Mouse (Mus musculus) embryo, embryonic 10 days (tissue): ENCODE measurements around the gene Hoxb3.

Experiments
- DNase-seq: peaks from one replicate; pipeline ENCODE4 v3.0.0-alpha.2; 2015; ENCODE audit warnings: low spot score

Hoxb3 gene

DNA sequence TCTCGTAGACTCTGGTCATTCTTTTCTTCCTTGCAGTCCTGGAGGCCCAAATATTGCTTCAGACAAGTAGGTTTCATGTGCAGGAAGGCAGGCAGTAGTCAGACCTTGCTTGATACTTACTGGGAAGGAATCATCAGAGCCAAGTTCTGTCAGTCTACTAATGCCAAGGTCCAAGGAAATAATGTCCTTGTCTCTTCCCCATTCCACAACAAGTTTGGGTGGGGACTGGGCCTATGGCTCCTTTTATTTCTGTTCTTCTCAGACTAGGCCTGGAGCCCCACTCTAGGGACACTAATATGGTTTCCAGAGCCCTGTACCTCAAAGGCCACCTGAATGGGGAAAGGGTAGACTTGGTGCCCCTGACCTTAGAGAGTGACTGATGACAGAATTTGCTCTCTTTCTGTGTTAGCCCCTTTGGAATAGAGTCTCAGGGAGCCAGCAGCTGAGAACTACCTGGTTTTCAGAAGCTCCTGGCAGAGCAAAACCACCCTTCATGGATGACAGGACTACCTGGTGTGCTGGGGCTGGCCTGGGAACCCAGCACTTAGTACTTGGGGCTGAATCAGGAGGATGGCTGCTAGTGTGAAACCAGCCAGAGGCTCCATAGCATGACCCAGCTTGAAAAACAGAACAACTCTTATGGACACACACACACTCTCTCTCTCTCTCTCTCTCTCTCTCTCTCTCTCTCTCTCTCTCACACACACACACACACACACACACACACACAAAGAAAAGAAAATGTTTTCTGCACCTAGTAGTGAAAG is 34.5 kb upstream of the Hoxb3 start:
- no peak for DNase-seq

DNA sequence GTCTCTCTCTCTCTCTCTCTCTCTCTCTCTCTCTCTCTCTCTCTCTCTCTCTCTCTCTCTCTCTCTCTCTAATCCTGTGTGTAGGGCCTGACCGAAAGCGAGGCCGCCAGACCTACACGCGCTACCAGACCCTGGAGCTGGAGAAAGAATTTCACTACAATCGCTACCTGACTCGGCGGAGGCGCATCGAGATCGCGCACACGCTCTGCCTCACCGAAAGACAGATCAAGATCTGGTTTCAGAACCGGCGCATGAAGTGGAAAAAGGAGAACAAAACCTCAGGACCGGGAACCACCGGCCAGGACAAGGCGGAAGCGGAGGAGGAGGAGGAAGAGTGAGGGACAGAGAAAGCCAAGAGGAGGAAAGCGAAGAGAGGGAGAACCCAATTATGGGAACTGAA is 33.8 kb upstream of the Hoxb3 start:
- no peak for DNase-seq

DNA sequence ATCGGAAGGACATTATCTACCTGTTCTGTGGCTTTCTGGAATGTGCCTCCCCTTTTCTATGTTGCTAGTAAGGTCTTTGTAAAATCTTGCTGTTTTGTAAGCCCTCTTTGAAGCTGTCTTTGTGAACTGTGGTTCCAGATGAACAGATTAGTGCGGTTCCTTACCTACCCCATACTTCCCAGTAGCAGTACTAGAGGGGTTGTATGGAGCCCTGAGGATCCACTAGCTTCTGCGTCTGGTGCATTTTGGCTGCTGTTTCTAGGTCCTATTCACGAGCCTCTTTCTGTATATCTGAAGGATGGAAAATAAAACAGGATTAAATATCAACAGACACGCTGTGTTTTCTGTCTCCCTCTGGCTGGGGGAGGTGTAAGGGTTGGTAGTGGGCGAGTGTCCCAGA is 33.3 kb upstream of the Hoxb3 start:
- no peak for DNase-seq

DNA sequence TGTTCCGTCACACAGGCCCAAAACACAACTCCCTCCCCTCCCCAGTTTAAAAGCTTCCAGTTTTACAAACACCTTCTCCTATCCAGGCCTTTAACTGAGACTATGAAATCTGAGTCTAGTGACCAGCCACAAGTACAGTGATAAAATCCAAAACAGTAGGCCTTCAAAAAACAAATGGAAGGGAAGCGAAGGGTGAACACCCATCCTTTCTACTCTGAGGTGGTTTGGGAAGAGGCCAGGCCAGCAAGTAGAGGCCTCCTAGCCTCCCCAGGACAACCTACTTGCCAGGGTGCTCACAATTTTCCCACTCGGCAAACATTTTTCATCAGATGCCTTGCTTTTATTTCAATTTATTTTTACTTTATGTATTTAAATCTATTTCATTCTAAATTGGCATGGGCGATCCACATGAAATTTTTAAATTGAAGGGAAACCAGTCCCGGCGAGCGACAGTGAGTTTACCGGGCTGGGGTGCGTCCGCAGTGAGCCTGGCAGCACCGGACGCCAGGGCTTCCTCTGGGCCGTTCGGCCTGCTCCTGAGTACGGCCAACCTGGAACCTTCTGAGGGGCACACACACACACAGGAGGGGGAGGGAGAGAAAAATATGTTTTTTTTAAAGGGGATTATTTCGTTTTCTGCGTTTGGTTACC is 32.3 kb upstream of the Hoxb3 start:
- no peak for DNase-seq

DNA sequence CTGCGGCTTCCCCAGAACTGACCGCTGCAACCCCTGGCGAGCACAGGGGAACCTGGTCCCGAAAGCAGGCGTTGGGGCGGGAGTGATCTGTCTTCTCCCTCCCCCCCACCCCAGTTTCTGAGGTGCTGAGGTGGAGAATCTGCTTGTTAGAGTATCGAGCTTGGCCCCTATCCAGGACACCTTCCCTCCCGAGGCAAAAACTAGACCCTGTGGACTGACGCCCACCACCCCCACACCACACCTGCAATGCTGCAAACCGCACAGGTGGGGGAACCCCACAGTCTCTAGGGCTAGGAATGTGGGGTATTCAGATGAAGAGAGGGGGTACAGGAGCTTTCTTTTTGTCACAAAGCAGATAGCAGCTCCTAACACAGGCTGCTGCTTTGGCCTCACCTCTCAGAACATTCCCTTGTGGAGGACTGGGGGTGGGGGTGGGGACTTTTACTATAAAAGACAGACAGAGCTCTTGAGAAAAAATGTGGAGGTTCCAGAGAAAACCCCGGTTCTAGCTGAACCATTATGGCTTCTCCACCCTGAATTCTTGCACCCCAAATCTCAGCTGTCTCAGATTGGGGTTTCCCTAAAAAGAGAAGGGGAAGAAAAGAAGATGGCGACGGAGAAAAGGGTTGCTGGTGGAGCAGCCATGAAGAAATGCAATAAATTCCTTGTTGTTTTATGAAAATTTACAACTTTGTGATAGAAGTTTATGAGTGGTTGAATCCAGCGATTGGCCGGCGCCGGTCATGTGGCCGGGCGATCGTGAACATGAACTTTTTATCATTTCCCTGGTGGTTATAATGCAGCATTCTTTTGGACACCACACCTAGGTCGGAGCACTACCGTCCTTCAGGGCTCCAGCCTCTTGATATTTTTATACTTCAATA is 31.2 kb upstream of the Hoxb3 start, which contains the start of gene Hoxb6:
Gene Hoxb6, plus strand, starts transcription at position 796 of the 884 bp plus-strand sequence.
- DNase-seq = peak; percentile 57

DNA sequence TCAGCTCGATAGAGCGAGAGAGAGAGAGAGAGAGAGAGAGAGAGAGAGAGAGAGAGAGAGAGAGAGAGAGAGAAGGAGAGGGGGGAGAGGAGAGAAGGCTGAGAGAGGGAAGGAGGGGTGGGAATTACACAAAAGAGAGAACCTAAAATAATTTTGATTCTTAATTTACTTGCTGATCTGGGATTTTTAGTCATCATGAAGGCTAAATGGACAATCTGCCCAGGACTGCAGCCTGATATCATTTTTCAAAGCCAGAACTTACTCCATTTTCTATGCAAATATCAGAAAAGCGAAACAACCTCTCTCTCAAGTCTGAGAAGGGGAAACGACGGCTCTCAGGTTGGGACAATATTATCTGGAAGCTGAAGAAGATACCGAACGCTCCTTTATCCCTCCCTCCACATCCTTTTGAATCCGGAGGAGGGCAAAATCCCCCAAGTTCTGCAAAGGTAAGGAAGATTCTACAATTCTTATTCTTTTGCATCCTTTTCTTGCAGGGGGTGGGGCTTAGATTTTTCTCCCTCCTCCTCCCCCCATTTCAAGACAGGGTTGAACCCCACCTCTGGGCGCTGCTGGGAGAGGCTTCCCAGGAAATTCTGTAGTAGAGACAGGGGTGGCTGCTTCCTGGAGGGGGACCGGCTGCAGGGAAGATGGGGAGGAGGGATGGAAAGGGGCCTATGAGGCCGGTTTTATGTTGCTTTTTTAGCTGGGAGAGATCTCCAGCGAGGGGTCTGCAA is 30.4 kb upstream of the Hoxb3 start:
- no peak for DNase-seq

DNA sequence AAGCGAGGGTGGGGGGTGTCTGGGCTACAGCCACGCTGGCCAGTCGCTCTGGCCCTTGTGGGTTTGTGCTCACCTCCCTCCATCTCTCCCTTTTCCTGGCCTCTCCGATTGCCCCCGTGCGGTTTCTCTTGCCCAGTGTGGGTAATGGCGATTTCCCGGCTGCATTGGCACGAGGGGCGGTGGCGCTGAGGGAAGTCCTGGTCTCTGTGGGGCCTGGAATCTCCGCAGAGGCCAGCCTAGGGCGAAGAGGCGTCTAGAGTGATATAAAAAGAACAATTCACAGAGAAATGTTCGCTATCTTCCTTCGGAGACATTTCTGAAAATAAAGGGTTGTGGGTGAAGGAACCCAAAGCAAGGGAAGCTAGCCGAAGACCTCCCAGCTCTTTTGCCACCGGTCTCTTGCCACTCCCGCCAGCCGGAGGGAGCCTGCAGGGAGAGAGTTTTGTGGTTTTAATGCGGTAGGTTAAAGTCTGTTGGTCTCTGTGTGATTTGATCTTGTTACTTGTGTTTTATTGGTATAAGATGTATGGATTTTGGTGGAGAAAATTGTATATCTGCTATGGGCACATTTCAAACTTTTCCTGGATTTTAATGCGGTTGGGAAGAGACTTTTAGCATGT is 29.7 kb upstream of the Hoxb3 start:
- DNase-seq = no peak

DNA sequence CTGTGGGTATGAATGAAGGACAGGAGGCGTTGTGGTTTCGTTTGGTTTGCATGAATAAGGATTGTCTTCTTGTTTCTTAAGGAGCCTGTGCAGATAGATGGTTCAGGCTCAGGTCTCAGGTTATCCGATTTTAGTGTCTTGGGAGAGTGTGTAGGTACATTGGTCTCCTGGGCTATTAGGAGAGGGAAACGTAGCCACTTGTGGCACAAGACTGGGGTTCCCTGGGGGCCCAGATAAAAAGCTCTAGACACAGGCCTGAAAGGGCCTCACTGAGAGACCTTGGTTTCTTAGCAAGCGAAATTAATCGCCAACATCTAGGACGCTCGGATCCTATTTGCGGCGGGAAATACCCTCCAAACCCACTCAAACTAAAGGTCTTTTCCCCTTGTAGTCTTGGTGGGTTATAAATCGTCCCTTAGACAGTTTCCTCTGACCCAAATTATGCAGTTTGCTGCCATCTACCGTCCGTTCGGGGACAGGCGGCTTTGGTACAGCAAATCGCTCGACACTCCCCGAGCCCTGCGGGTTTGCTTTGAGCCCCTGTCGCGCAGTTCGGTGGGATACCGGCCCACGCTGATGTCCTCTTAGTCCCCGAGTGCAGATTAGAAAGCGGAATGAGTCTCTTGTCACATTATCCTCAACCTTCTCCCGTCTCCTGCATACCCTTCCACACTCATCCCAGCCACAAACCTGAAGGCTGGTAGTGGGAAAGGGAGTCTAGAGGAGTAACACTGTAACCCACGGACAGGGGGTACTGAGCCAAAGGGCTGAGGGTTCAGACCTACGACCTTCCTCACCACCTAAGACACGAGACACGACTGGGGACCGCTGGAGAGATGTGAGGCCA is 28.7 kb upstream of the Hoxb3 start:
- peak; percentile 94 for DNase-seq

DNA sequence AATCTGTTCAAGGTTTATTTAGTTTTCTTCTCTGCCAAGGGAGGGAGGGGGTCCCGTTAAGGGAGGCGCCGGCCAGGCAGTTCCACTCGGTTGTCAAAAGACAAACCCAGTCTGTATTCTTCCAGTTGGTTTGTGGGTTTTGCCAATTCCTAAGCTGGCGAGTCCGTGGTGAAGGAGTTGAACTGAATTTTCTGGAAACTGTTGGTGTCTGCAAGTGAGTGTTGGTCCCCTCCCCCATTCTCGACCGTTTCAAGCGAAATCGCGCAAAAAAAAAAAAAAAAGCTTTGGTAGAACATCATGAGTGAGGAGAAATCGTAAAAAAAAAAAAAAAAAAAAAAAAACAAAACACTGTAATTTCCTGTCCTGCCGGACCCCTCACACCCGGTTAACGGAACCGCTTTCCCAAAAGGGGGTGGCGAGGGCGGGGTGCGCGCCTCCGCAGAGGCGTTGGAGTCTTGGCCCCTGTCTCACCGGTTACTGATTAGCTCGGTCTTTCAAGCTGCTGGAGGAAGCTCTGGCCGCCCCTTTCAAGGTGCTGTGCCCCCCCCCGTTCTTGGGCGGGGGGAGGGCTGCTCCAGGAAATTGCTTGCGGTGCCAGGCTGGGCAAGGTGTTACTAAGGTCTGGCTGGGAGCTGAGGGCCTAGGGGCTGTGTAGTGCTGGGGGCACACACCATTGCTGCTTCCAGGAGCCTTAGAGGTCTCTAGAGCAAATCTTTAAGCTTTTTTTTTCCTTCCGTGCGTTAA is 27.9 kb upstream of the Hoxb3 start:
- DNase-seq = no peak

DNA sequence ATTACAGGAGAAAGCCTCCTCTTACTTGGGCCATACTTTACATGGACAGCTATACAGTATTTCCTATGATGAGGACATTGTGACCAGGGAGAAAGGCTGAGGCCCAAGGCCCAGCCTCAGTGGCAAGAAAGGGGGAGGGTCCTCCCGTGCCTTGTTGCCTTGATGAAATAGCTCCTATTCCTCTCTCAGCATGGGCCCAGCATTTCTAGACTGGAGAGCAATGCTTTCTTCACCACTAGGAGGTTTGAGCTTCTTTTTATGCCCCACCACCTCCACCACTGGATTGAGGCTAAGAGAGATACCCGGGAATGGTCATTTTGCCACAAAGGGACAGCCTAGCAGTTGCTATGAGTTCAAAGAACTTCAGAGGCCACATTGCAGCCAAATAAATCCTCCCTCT is 26.1 kb upstream of the Hoxb3 start:
- peak; percentile 51 for DNase-seq

DNA sequence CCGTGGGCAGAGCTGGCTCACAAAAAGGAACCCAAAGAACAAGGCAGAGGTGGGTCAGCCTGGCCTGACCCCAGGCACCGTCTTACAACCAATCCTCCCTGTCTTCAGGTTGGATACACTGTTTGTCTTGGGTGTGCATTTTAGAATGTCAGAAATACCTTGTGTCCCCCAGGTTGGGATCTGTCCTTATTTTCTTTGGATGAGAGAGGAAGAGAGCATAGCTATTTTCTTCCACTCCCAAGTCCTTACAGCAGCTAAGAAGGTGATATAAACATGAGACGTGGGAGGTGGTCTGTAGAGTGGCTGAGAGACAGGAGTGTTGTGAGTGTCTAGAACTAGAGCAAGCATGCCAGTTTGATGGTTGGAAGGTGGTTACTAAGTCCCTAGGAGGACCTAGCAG is 25.7 kb upstream of the Hoxb3 start:
- no peak for DNase-seq

DNA sequence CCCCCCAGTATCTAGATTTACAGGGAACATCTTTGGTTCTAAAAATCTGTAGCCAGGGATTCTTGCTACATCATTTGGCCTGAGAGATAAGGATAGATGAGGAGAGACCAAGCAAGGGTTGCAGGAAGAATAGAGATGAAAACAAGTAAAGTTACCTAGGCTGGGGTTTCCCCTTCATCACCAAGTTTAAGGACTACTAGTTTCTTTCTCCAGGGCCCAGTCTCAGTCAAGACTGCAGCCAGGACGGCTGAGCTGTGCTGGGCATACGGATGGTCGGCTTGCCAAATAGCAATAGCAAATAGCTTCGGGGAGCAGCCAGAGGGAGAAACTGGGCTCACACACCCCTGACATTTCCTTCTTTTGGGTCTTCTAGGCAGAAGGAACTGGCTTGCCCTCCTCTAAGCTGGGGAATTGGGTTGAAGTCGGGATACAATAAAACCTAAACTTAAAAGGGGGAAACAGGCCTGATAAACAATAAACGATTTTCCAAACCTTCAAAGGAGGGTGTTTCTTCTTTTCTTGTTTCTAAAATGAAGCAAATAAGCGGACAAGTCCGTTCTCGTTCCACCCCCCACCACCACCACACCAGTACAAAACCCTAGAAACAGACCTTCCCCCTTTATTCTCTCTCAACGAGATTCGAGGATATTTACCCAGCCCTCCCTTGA is 25.0 kb upstream of the Hoxb3 start:
- DNase-seq = no peak

DNA sequence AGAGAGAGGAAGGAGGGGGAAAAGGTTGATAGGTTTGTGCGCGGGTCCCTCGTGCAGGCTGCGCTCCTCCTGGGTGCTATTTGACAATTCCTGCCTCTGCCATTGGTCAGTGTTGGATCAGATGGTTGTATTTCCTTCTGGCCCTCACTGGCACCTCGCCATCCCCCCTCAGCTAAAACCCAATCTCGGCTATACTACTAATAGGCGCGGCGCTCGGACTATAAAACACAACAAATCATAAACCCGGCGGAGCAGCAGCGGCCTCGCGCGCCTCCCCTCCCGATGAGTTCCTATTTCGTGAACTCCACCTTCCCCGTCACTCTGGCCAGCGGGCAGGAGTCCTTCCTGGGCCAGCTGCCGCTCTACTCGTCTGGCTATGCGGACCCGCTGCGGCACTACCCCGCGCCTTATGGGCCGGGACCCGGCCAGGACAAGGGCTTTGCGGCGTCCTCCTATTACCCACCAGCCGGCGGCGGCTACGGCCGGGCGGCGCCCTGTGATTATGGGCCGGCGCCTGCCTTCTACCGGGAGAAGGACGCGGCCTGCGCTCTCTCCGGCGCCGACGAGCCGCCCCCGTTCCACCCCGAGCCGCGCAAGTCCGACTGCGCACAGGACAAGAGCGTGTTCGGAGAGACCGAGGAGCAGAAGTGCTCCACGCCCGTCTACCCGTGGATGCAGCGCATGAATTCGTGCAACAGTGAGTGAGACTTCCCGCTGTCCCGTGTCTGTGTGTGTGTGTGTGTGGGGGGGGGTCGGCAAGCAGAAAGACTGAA is 24.0 kb upstream of the Hoxb3 start:
- peak; percentile 64 for DNase-seq

DNA sequence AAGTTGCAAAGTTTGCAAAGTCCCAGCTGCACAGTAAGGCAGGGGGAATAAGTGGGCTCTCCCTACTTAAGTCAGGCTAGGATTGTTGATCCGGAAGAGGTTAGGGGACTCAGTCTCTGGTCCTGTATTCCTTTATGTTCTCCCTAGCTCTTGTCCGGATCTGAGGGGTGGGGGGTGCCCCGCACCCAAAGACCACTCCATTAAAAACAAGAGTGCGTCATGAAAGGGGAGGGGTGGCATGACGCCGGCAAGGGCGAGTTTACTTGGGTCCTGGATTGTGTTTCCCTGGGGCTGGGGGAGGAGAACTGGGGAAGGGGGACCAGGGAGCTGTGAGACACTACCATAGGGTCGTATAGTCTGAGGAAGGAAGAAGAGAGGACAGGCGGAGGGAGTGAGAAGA is 23.3 kb upstream of the Hoxb3 start:
- DNase-seq = no peak

DNA sequence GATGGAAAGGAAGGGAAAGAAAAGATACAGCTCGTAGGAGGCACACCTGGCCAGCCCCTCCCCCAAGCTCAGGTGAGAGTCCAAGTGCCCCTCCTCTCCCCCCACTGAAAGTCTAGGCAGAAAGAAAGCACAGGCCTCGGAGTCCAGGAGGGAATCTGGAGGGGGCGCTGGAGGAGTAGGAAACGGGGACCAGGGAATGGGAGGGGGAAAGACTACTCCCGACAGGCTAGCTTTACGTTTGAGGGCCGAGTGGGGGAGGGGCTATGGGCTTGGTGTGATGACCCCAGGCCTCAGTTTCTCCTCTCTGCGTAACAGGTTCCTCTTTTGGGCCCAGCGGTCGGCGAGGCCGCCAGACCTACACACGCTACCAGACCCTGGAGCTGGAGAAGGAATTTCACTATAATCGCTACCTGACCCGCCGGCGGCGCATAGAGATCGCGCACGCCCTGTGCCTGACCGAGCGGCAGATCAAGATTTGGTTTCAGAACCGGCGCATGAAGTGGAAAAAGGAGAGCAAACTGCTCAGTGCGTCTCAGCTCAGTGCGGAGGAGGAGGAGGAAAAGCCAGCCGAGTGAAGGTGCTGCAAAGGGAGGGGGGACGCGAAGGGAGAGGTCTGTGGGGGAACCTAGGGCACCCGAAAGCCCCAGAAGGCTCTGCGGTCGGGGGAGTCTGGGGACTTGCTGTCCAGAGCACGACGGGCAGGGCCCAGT is 22.6 kb upstream of the Hoxb3 start:
- peak; percentile 61 for DNase-seq

DNA sequence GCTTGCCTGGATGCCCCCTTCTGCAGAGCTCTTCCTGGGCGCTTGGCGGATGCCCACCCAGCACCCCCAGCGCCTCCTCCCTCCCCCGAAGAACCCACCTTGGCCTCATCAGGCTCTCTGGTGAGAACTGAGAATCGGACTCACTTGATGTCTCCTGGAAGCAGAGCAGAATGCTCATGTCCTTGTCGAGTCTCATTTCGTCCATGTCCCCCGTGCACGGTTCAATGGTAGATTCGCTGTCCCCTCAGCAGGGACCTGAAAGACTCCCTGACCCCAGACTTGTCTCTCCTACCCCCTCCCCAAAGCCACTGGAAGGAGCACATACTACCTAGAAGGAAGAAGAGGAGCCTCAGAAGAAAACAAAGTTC is 22.1 kb upstream of the Hoxb3 start:
- no peak for DNase-seq

DNA sequence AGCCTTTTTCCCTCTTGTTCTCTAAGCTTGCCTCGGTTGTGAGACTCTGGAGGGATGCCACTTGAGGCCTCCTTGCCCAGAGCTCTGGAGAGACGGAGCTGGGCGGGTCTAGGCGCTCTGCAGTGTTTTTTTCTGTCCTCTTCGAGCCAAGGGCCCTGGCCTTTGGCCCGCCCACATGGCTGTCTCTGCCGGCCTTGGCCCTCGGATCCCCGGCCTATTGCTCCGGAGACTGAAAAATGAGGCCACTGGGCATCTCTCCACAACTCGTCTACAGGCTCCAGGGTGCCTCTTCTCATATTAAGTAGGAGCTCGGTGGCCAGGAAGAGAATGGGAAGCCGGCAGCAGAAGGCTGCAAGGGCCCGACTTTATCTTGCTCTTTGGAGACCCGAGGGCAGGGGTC is 21.3 kb upstream of the Hoxb3 start:
- peak; percentile 51 for DNase-seq
